Mouse (Mus musculus) heart, postnatal 0 days (tissue): Measurements from ENCODE around the gene Pde4d.

Experiments
- CTCF ChIP-seq: IDR thresholded peaks from 2 replicates; pipeline ENCODE4 v1.5.1; 2016; ENCODE audit warnings: antibody characterized with exemption, control low read depth, low read depth
- EP300 ChIP-seq: IDR thresholded peaks from 2 replicates; pipeline ENCODE4 v1.6.1; 2016; ENCODE audit warnings: antibody characterized with exemption, low read depth

GRCm38 (mm10) chr13:108542342-108542761 lies 92.6 kb downstream of the Pde4d start:
- TF ChIP-seq CTCF = no peak
- no peak for TF ChIP-seq EP300
